Mouse (Mus musculus) Muller cell, postnatal 12 days (primary cell): ENCODE results near the gene Dach2.

Source experiments
- DNase-seq: peaks from one replicate; pipeline ENCODE4 v3.0.0-alpha.2; 2015; ENCODE audit errors: inconsistent ontology term

The Dach2 gene

DNA sequence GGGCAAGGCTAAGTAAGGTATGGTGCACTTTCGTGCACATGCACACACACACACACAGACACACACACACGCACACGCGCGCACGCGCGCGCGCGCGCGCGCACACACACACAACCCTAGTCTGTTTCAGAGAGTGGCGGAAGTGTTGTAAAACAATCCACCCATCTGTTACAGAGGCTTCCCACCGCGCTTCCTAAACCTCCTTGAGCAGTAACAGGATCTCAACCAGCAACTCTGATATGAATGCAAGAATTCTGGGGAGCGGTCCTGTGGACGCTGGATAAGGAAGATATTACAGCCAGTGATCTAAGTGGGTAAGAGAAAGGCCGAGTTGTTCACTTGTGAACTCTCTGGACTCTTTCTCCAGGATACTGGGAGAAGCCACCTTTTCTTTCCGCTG lies at the start of gene Dach2:
Gene Dach2, plus strand, starts transcription at position 107 of the 400 bp plus-strand sequence.
- peak; percentile 23 for DNase-seq

DNA sequence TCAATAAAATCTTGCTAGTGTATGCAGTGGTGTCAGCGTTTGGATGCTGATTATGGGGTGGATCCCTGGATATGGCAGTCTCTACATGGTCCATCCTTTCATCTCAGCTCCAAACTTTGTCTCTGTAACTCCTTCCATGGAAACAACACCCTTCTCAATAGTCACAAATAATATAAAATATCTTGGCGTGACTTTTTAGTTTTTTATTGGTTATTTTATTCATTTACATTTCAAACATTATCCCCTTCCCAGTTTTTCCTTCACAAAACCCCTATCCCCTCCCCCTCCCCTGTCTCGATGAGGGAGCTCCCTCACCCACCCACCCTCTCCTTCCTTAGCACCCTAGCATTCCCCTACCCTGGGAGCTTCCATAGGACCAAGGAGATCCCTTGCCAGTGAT lies 44.9 kb upstream of the Dach2 start:
- peak; percentile 46 for DNase-seq

DNA sequence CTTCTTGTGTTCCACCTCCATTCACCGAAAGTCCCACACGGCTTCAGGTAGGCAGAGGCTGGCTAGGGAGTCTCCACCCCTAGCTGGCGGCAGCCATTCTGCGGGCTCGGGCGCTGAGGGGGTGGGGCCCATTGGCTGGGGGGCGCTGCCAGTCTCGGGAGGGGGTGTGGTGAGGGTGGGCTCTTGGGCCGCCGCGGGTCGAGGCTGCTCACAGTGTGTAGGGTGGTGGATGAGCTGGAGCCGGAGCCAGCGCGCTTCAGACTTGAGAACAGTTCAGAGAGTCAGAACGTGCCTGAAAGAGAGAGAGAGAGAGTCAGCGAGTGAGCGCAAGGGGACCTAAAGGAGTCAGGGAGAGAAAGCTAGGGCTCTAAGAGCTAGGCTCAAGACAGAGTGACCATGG lies 721 bp downstream of the Dach2 start:
- peak; percentile 89 for DNase-seq

DNA sequence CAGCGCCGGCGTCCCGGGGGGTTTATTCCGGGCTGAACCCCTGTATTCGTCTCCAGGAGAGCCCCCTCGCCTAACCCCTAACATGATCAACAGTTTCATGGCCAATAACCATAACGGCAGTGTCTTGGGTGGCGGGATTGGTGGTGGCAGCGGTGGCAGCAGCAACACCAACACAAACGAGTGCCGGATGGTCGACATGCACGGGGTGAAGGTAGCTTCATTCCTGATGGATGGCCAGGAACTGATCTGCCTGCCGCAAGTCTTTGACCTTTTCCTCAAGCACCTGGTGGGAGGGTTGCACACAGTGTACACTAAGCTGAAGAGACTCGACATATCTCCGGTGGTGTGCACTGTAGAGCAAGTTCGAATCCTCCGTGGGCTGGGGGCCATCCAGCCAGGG lies 1.2 kb downstream of the Dach2 start:
- no peak for DNase-seq

DNA sequence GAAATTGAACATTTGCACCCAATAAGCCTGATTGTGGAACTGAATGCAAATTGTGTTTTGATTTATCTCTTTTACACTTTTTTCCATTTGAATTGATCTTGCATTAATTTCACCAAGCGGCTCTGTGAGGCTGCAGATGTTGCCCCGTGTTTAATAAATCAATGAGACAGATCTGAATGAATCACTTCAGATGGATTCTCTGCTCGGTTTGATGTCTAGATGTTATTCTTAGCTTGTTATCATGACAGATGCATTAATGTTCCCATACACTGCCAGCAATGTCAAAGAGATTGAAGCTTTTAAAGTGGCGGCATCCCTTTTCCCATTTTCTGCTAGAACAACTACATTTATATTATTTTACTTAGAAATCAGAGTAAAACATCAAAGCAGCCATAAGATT lies 7.0 kb downstream of the Dach2 start:
- DNase-seq: no peak

DNA sequence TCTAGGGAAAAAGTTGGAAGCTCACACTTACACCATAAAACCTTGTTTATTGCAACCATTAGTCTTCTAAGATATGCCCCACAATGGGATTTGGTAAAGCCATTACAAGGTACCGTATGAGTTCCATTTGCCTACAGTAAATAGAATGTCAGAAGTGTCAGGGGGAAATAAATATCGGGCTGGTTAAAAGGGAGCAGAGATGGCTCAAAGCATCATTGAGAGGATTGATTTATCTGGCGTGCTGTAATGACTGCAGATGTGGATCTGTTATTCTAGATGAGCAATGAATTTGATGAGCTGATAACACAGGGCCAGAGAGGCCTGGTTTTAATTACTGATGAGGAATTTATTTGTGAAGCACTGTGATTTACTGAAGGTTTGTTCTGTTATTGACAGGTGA lies 40.8 kb downstream of the Dach2 start:
- no peak for DNase-seq

DNA sequence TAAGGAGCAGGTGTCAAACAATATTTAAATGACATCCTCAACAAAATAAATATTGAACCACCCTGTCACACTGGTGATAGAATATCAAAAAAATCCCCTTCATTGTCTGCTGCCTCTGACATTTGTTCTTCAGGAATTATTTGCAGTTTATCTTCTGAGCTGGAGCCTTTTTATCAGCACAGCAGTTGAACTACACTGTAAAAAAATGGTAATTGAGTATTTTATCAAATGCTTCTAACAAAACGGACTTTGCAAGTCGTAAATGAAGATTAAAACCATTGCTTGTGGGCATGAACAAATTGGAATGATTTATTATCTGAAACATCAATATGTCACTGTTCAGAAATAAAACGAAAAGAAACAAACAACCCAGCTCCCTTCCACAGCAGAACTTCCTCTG lies 97.1 kb downstream of the Dach2 start:
- no peak for DNase-seq

DNA sequence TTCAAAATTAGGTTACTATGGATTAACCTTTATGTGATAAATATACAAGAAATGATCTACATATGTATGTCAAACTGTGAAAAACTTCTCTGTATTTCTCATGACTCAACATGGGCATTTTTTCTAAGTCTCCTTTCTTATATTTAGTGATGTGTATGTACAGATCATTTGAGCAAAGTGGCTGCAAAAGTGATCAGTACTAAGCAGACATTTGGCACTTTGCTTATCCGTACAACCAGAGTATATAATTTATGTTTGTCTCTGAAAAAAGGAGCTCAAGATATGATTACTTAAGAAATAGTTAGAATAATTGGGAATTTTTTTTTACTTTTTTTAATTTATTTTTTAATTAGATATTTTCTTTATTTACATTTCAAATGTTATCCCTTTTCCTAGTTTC lies 111.4 kb downstream of the Dach2 start:
- no peak for DNase-seq

DNA sequence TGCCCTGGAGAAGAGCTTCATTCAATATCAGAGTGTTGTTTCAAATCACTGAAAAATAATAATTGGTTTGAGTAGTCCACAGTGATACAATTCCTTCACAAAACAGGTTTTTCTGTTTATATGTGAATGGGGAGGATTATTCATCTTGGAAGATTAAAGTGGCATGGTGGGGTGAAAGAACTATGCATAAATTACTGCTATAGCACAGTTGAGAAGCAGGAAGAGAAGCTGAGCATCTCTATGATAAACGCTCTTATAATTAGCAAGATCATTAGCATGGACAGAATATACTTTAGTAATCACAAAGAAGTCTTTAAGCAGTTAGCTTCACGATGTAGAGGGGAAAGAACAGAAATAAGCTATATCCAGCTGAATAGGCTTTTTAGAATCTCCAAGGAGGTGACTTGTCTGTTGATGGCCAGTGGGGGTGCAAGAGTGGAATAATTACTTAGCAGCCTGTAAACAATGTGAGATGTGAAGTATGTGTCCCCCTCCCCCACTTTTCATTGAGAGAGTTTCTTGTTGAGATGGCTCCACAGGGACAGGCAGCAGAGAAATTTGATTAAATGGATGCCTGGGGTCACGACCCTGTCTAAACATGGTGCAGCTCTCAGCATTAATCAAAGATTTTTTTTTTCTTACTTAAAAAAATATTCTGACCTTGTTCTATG lies 124.3 kb downstream of the Dach2 start:
- no peak for DNase-seq

DNA sequence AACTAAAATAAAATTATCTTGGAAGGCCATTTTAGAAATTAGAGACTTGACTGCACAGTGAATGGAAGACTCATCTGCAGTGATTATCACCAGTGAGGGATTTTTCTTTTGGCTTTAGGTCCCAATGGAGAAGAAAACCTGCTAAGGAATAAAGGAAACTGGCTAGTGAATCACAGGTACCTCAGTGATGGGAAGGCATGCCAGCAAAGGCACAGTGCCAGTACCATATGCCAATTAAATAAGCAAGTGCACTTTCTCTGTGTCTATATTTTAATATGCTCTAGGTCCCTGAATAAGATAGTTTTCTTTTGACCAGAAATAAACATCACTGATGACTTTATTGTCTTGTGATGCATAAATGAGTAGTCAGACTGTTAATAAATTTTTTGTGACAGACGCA lies 184.8 kb downstream of the Dach2 start:
- no peak for DNase-seq

DNA sequence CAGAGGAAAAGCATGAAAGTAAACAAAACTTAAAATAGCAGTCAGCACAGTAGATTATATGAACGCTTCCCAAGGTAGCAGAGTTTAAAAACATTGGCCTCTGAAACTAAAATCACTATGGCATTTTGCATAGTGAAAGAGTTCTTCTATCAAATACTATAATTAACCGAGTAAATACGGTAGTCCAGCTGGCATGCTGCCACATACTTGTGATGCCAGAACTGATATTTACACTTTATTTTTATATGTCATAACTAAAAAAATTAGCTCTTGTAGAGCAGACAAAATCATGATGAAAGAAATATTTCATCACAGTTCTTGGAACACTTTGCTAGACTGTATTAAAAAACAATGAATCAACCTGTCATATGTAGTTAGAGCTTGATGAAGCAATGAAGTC lies 247.8 kb downstream of the Dach2 start:
- DNase-seq: peak; percentile 24

DNA sequence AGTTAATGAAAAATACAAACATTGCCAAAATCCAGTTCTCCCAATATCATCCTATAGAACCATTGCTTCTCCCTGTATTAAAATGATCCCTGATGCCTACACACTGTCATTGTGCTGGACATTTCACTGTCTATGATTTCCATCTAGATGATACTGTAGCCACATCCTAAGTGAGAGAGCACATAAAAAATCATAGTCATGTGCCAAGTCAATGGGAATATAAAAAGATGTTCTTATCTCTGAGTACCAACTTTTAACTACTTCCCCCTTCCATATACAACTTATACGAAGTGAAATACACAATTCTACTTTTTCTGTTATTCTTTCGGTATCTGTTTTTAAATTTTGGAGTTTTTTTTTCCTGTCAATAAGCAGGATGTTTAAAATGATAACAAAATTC lies 266.6 kb downstream of the Dach2 start:
- DNase-seq: no peak

DNA sequence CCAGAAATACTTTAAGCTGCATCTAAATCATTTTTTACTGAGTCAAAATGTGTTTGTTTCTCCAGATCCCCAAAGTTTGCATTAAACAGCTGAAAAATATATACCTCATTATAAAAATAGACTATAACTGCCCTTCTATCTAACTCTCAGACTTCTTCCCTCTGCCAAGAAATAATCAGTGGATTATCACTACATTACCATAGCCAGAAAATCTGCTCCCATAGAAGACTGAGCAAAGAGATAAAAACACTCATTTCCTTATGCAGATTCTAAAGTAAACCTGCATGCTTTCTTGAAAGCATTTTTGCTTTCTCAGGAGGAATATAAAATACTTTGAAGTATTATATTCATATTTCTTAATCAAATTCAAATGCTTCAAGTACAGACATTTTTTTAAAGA lies 368.8 kb downstream of the Dach2 start:
- DNase-seq: no peak

DNA sequence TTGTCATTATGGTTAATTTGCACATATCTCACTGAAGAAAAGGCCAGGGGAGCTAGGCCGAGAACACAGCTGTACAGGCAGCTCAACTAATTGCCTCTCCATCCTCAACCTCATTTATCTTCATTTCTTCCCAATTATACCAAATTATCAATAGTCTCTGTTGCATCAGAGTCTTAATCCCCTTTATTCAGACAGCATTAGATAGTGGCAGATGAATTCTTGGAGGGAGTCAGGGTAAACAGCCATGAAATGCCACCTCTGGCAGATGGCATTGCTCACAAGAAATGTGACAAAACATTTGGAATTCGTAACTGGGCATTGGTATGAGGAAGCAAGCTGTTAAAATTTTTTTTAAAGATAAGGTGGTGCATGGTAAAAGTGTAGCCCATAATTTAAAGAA lies 389.9 kb downstream of the Dach2 start:
- DNase-seq: no peak

DNA sequence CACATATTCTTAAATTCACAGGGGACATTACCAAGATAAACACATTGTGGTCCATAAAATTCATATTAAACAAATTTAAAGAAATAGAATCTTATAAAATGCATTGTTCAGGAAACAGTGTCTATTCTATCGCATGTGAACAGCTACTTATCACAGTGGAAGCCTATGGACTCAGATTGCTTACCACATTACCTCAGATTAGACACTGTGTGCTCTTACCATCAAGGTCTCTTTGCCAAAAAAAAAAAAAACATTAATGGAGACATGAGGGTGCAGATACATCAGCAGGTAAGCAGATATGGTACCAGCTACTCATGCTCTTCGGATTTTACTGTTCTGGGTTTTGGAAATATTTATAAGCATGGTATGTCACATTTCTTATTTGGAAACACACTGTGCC lies 415.1 kb downstream of the Dach2 start:
- no peak for DNase-seq

DNA sequence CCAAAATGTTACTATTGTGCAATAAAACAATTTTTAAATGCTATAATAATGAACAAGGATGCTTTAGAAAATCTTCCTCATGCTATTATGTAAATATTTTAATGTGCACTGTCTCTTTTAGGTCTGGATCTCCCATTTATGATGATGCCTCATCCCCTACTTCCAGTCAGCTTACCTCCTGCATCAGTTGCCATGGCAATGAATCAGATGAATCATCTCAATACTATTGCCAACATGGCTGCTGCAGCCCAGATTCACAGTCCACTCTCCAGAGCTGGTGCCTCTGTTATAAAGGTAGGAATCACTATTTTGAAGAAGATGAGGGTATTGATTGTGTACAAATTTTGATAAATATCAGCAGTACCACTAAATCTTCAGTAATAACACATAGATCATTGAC lies 426.8 kb downstream of the Dach2 start:
- peak; percentile 46 for DNase-seq

DNA sequence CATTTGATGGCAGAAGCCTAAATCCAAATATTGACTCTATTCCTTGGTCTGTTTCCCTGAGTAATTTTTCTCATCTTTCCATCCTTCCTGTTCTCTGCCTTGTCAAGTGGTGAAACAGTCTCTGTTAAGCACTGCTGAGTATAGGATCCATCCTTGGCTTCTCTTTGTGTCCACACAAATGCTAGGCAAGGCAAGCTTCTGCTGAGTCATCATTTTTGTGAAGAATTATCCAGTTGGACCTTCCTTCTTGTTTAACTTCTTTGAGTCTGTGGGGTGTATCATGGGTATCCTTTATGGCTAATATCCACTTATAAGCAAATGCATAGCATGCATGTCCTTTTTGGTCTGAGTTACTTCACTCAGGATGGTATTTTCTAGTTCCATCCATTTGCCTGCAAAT lies 449.8 kb downstream of the Dach2 start:
- DNase-seq: no peak

DNA sequence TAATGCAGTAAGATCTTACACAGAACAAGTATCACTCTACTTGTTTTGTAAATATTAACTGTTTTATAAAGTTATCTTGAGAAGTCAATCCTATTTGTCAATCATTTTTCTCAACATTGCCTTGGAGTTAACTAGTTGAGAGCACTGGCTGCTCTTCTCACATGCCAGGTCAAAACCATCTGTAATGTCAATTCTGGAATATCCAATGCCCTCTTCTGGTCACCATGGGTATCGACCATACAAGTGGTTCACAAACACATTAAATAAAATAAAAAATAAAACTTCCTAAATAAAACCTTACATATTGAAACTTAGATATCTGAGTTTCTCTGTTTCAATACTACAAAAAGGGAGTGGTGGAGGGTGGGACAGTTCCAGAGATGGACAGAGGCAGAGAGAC lies 495.0 kb downstream of the Dach2 start:
- DNase-seq: no peak

DNA sequence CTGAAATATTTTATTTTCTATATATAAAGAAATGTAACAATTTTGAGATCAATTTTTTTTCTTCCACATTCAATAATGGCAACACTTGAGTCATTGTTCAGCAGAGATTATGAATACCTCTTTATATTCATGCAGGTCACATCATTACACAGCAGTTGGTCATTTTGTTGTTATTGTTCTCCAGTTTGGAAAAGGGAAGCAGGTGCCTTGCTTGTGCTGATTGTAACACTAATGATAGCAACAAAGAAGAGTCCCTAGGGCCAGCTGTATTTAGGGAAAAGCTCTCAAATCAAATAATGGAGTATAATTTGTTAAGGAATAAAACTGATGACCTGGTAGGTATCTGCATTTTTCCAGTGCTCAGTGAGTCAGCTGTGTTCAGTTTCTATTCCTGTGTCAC lies 513.1 kb downstream of the Dach2 start:
- DNase-seq: peak; percentile 4

DNA sequence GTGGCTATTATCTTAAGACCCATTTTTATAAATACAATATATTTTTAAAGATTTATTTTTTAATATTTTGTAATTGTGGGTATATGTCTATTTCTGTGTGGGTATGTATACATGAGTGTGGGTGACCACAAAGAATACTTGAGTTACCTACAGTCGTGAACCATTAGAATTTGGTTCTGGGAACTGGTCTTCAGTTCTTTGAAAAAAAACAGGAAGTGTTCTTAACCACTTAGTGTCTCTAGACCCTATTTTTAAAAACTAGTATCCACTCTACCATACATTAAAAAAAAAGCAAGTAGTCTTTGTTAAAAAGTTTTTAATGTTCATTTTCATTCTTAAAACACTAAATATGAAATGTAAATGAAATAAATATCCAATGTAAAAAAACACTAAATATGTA lies 529.5 kb downstream of the Dach2 start:
- DNase-seq: no peak

DNA sequence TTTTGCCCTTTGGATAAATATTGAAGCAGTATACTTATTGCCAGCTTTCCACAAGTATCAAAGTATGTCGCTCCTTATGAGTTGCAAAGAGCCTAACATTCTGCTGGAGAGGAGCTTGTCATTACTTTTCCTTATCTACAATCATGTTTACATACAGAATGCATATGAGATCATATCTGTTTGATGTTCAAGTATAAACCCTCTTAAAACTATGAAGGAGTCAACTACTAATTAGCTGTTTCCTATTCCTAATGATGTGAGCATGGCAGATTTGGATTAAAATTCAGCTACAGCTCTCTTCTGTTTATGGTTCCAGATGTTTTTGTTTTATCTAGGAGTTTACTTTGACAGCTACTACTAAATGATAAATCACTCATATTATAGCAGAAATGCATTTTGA lies 535.8 kb downstream of the Dach2 start:
- DNase-seq: no peak

DNA sequence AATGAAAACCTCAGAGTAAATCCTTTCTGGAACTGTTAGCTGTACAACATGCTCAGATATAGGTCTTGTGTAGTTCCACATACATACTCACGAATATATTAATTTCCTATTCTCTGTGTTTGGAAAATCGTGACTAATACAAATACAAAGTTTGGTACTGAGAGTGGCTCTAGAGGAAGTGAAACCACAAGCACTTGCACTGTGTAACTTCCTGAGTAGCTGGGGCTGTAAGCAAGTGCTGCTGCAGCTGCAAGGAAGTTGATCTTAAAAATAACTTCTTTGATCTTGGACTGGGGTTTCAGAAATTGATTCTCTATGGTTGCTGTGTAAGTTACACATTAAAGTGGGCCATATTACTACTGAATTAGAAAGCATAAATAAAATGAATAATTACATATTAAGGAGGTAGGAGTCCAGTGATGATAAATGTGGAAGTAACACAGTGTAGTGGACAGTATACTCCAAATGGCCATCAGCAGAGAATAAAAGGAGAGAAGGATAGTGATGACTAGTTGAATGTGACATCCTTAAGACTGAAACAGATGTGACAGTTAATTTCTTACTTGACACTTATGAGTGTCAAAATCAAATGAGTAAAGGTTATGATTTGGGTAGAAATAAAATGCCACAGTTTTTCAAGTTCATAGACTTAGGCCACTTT lies 570.7 kb downstream of the Dach2 start:
- no peak for DNase-seq
